Mouse (Mus musculus): ENCODE data around the gene Gjd3.

DNA sequence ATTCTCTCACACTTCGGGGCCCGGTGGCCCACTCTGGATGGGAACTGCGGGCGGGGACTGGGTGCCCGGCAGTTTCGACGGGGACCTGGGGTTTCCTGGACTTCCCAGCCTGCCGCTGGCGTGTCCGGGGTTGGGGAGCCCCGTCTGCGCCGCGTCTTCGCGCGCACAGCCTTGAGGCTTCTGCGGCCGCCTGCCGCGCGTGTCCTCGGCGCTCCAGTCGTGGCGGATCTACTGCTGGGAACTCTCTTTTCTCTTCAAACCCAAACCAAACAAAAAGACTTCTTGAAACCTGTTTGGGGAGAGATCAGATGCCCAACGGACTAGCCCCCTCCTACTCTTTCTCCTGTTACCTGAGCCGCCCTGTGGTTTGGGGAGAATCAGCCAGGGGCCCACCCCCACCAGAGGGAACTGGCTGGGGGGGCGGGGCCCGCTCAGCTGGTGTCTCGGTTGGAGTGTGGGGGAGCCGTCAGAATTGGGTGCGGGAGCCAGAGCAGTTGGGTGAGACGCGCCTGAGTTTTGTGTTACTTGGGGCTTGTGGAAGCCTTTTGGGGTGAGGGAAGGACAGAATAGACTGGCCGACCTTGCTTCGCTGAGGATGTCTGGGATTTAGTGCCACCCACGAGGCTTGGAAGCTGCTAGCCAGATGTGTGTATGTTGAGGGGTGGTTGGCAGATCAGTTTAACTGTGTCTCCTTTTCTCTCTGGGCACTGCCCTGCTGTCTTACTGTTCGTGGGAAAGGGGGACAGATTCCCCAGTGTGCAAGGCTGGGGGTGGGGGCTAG is 44.7 kb downstream of the Gjd3 start:
- TF ChIP-seq CTCF (IDR thresholded peaks at IDR 0.05; ENCODE audit: extremely low read depth, insufficient read depth, low read length) = no peak
- TF ChIP-seq POLR2A (IDR thresholded peaks at IDR 0.05; ENCODE audit: extremely low read depth, insufficient read depth, low read length) = no peak

Data from cortical plate, adult 2 months (tissue).